ENCODE assay signal across 8 mouse cellular contexts in genomic region chr9:62344545-62344944, GRCm38 (mm10). TPM values are rescaled to one million over a fixed set of nuclear protein-coding genes. Genes with fewer than 3 reads are reported as not detected.
DNase-seq lines count a peak whose midpoint lies in the region; ATAC-seq and TF ChIP-seq lines count a peak whose summit lies in the region.

No protein-coding gene starts in this region.

- TF ChIP-seq EP300 in MEL (IDR thresholded peaks at IDR 0.05; ENCODE audit: low read depth in 1 of 2, low read length in 2 of 2), result 0 out of 4 replicates have a peak, but pooled peaks of 1 of the 2 experiments have one; percentile 16

- WGBS in forebrain, embryonic 16.5 days, result 0% methylated on average over 23 of the region's 26 CpGs
- 0% methylated on average over 26 of the region's 26 CpGs for WGBS in hindbrain, embryonic 11.5 days

- TF ChIP-seq POLR2A in MEL (IDR thresholded peaks at IDR 0.05; ENCODE audit: control insufficient read depth in 1 of 2, insufficient read depth in 1 of 2, low read depth in 1 of 2, low read length in 2 of 2, poor library complexity in 1 of 2), result no peak

- TF ChIP-seq CTCF in MEL (IDR thresholded peaks at IDR 0.05 in 2 of 3, conservative IDR thresholded peaks at IDR 0.05 in 1 of 3; ENCODE audit: control insufficient read depth in 1 of 3, insufficient read depth in 1 of 3, low read depth in 2 of 3, low read length in 3 of 3, poor library complexity in 1 of 3, severe bottlenecking in 1 of 3), result no peak

- peaks cover 0 to 28% of the 10 kb centered on the region in 2 experiments; a peak in 3 of 4 replicates for H3K36me3 ChIP-seq in MEL (ENCODE audit: control insufficient read depth in 1 of 2, insufficient read depth in 2 of 2, low read length in 2 of 2)
- H3K36me3 ChIP-seq in forebrain, embryonic 16.5 days (ENCODE audit: control insufficient read depth, insufficient read depth), result no peaks in the 10 kb centered on the region
- H3K36me3 ChIP-seq in hindbrain, embryonic 11.5 days (ENCODE audit: control insufficient read depth, insufficient read depth, low read length), result no peaks in the 10 kb centered on the region

- peak overlapping the region; percentile 95 to 96 for H3K4me3 ChIP-seq in MEL (ENCODE audit: control insufficient read depth in 1 of 2, insufficient read depth in 1 of 2, low read depth in 2 of 2, low read length in 2 of 2)
- peak overlapping the region; percentile 95 for H3K4me3 ChIP-seq in forebrain, embryonic 16.5 days (replicated peaks; ENCODE audit: low read length)
- peak overlapping the region; percentile 78 for H3K4me3 ChIP-seq in hindbrain, embryonic 11.5 days (ENCODE audit: low read depth, low read length)

- H3K27me3 ChIP-seq in MEL (ENCODE audit: control insufficient read depth in 1 of 2, insufficient read depth in 2 of 2, low read length in 2 of 2), result no peaks in the 10 kb centered on the region
- no peaks in the 10 kb centered on the region for H3K27me3 ChIP-seq in forebrain, embryonic 16.5 days (replicated peaks; ENCODE audit: control insufficient read depth, insufficient read depth, low read length)
- H3K27me3 ChIP-seq in hindbrain, embryonic 11.5 days (ENCODE audit: control insufficient read depth, insufficient read depth, low read length), result no peaks in the 10 kb centered on the region

- DNase-seq in MEL (ENCODE audit: low read depth, low spot score), result peak; percentile 81
- DNase-seq in c-Kit-positive CD71-positive TER-119-negative erythroid progenitor cells, embryonic 14.5 days (ENCODE audit: low read depth), result peak; percentile 79
- DNase-seq in hindbrain, embryonic 11.5 days (ENCODE audit: low spot score), result peak; percentile 61
- peak; percentile 60 to 65 for DNase-seq in left cerebral cortex, postnatal 36 days (ENCODE audit: low spot score in 2 of 2)
- peak; percentile 51 for DNase-seq in right cerebral cortex, postnatal 4 days

- H3K79me2 ChIP-seq in MEL (ENCODE audit: control insufficient read depth, insufficient read depth, low read length, poor library complexity), result peaks cover 82% of the 10 kb centered on the region

- H3K4me1 ChIP-seq in MEL (ENCODE audit: control insufficient read depth in 1 of 2, insufficient read depth in 2 of 2, low read length in 2 of 2), result peaks cover 3 to 16% of the 10 kb centered on the region in 2 experiments
- peaks cover 41% of the 10 kb centered on the region for H3K4me1 ChIP-seq in forebrain, embryonic 16.5 days (replicated peaks; ENCODE audit: control insufficient read depth, insufficient read depth, low read length)
- H3K4me1 ChIP-seq in hindbrain, embryonic 11.5 days (replicated peaks; ENCODE audit: control insufficient read depth, insufficient read depth, low read length), result peaks cover 7% of the 10 kb centered on the region

- no peak for ATAC-seq in forebrain, embryonic 16.5 days
- no peak for ATAC-seq in hindbrain, embryonic 11.5 days (ENCODE audit: low FRiP score)
- peak; percentile 27 for ATAC-seq in megakaryocyte progenitor cell, adult 5-6 weeks (replicated peaks; ENCODE audit: poor library complexity)
- ATAC-seq in frontal cortex, adult (ENCODE audit: low TSS enrichment), result no peak

- H3K9ac ChIP-seq in MEL (ENCODE audit: control insufficient read depth, low read depth, low read length, poor library complexity, severe bottlenecking), result peak overlapping the region; percentile 85
- H3K9ac ChIP-seq in forebrain, embryonic 16.5 days (replicated peaks; ENCODE audit: low read depth, low read length), result peak overlapping the region; percentile 81
- peak overlapping the region; percentile 76 for H3K9ac ChIP-seq in hindbrain, embryonic 11.5 days (ENCODE audit: low read depth, low read length)

- intact Hi-C loops in left cerebral cortex, postnatal 36 days (cut with DNase I), result loop anchor here (2.0 to 5.0 kb wide), 4 partner anchors 18 to 208 kb away; no protein-coding TSS in a partner anchor

- no peak for TF ChIP-seq RAD21 in MEL (IDR thresholded peaks at IDR 0.05; ENCODE audit: low read depth, low read length)

- H3K27ac ChIP-seq in MEL (ENCODE audit: control insufficient read depth, low read depth, low read length), result peak overlapping the region; percentile 77
- H3K27ac ChIP-seq in forebrain, embryonic 16.5 days (ENCODE audit: low read length), result peak overlapping the region; percentile 95
- peak overlapping the region; percentile 96 for H3K27ac ChIP-seq in hindbrain, embryonic 11.5 days (ENCODE audit: low read depth, low read length)

- H3K9me3 ChIP-seq in MEL (replicated peaks; ENCODE audit: insufficient read depth, low read length), result no peaks in the 10 kb centered on the region
- H3K9me3 ChIP-seq in forebrain, embryonic 16.5 days (ENCODE audit: control insufficient read depth, low read length), result no peaks in the 10 kb centered on the region
- no peaks in the 10 kb centered on the region for H3K9me3 ChIP-seq in hindbrain, embryonic 11.5 days (ENCODE audit: control insufficient read depth, low read length)

- H3K4me2 ChIP-seq in forebrain, embryonic 16.5 days (ENCODE audit: low read length), result peak overlapping the region; percentile 72
- peak overlapping the region; percentile 88 for H3K4me2 ChIP-seq in hindbrain, embryonic 11.5 days (replicated peaks; ENCODE audit: low read depth, low read length)

TF ChIP-seq in MEL, 35 proteins besides CTCF, POLR2A, EP300 and RAD21:
- TF ChIP-seq BHLHE40 (IDR thresholded peaks at IDR 0.05; ENCODE audit: borderline replicate concordance, low read depth, low read length), result no peak
- TF ChIP-seq TCF12 (IDR thresholded peaks at IDR 0.05; ENCODE audit: low read depth, low read length), result peak; percentile 28; the same call in 1 of the 2 replicates
- 0 out of 2 replicates have a peak, but pooled peaks have one; percentile 41 for TF ChIP-seq SIN3A (IDR thresholded peaks at IDR 0.05; ENCODE audit: low read length)
- no peak for TF ChIP-seq TAL1 (IDR thresholded peaks at IDR 0.05; ENCODE audit: low read length)
- 0 out of 2 replicates have a peak, but pooled peaks have one; percentile 17 for TF ChIP-seq HCFC1 (IDR thresholded peaks at IDR 0.05; ENCODE audit: low read depth, low read length)
- TF ChIP-seq ZC3H11A (IDR thresholded peaks at IDR 0.05; ENCODE audit: low read depth, low read length), result no peak
- no peak for TF ChIP-seq GABPA (IDR thresholded peaks at IDR 0.05; ENCODE audit: low read depth, low read length)
- peak; percentile 86 for TF ChIP-seq MAZ (IDR thresholded peaks at IDR 0.05; ENCODE audit: low read depth, low read length)
TF ChIP-seq in MEL: peak in this region for 4.

RNA-seq across cellular contexts. Expression of gene Anp32a, which starts 3.5 kb away (rescaled TPM):
- 182 and 205 TPM in 2 replicates for total RNA-seq in MEL (2012; rRNA removed)
- polyA plus RNA-seq in MEL (2012; ENCODE audit: insufficient read depth in 1 of 2, insufficient read length in 2 of 2, low read depth in 1 of 2, low replicate concordance in 2 of 2, missing spikeins in 1 of 2), result 100 to 1,000 TPM; 362 to 516 TPM
- 166 and 186 TPM in 2 replicates for polyA plus RNA-seq in forebrain, embryonic 16.5 days (2015; fragmentation: Nextera tagmentation; extraction: Ambion mirVana)
- polyA plus RNA-seq in hindbrain, embryonic 11.5 days (2014; fragmentation: Nextera tagmentation; extraction: Ambion mirVana), result 220 and 221 TPM in 2 replicates
- 100 to 1,000 TPM; 232 to 281 TPM for total RNA-seq in left cerebral cortex, postnatal 36 days (2021)
- total RNA-seq in megakaryocyte progenitor cell, adult 5-6 weeks (2015), result 308 and 417 TPM in 2 replicates
- total RNA-seq in megakaryocyte progenitor cell, adult 5-6 weeks (2017), result 646 and 851 TPM in 2 replicates
